Mouse (Mus musculus) ZHBTc4 (cell line): Measurements from ENCODE around the gene Slc9a3r2.

ENCODE experiments used
- DNase-seq: peaks from one replicate; pipeline ENCODE4 v3.0.0-alpha.2; 2011; ENCODE audit warnings: low read depth, low spot score

Slc9a3r2 gene

DNA sequence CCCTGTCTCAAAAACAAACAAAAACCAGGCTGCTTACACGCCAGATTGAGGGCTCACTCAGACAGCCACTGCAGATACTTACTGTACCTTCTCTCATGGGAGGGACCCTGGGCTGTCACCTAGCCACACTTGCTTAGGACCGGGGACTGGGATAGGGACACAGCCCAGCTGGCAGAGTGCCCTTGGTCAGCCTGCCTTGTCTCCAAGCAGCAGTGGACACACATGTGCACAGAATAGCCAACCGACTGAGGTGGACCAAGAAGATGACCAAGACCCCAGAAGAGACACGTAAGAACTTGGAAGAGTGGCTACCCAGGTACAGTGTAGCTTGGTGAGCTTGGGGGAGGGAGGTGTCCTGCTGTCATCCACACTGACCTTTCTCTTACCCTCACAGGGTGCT, 11.9 kb downstream of the Slc9a3r2 start:
- DNase-seq: no peak

DNA sequence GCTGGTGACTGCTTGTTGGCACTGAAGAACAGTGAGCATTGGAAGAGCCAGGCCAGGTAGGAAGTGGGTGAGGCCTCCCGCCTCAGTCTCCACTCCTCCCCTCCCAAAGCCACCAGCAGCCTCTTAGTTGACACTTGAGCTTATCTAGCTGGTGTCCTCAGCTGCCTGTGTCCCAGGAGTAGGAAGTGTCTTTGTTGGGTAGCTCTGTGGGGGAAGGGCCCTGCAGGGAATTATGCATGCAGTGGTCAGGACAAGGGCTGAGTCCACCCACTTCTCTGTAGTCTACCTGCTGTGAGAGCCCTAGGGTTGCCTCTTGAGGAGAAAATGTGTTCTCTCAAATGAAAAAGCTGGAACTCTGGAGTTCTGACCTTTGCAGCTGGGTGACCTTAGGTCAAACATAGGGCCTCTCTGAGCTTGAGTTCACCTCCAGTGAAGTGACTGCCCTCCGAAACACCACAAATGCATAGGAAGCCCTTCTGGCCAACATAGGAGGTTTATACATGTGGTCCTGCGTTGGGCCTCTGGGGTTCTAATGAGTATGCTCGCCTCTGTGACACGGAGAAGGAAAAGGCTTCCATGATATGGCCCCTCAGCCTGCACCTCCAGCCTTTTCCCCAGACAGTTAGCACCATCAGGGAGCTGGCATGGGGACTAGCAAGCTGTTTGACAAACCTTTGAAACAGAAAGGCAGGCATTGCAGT, 13.2 kb downstream of the Slc9a3r2 start:
- DNase-seq: peak; percentile 74

DNA sequence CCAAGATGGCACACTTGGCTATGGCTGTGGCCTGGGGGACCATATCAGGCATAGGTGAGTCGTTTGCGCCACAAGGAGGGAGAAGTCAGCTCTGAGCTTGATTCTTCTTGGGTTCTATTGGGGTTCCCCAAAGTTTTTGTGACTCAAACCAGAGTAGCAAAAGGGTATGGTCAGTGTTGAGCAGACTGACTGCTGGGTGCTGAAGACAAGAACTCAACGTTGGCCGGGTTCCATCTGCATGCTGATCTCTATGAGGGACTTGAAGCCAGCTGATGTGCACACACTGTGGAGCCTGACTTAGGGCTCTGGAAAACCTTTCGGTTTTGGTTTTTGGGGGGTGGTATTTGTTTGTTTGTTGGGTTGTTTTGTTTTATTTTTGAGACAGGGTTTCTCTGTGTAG, 14.4 kb downstream of the Slc9a3r2 start:
- DNase-seq: no peak

DNA sequence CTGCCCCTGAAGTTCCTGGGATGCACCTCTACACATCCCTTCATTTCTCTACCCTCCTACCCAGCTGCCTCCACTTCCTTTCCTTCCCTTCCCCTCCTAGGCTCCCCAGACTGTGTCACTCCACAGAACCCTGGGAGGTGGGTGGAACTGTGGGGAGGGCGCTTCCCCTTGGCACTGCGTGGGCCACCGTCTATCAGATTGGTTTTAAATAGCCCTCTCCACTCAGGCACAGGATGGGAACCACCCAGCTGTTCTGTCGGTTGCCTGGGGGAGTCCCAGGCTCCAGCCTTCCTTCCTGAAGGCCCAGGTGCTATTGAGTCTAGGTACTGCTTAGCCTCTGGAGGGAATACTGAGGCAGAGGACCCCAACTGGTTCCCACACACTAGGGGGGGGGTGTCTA, 15.1 kb downstream of the Slc9a3r2 start:
- DNase-seq: no peak

DNA sequence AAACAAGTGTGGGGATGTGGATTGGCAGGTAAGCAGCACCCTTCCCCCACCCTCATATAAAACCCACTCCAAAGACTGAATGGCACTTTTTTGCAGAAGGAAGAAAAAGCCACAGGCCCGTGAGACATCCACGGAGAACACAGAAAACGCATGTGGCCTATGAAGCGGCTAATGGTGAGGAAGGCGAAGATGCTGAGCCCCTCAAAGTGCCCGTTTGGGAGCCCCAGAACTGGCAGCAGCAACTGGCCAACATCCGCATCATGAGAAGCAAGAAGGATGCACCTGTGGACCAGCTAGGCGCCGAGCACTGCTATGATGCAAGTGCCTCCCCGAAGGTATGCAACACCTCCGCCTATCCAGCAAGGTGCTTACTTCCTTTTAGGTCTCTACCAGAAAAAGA, 16.3 kb downstream of the Slc9a3r2 start:
- no peak for DNase-seq

DNA sequence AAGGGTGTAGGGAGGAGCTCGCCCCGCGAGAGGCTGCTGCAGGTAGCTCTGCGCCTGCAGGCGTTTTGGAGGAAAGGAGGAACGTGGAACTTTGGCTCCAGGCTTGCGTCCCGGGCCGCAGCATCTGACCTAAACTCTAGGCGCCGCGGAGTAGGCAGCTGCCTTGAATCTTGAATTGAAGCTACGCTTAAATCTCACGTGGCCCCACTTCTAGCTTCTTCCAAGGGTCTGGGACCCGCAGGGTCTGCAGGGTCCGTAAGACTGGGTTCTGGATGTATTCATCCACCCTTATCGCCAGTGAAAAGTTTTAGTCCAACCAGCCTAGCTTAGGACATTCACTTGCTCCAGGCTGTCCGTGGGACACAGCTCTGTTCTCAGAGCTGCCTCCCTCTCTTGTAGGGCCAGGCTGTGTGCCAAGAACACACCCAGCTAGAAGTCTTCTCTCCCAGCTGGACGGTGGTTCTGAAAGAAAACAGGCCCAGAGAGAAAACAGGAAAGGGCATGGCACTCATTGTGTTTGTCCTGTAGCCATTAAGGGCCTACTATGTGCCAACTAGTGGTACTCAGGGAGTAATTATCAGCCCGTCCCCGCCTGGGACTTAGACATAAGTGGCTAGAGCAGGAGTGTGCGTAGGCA, 17.2 kb downstream of the Slc9a3r2 start:
- DNase-seq: peak; percentile 43

DNA sequence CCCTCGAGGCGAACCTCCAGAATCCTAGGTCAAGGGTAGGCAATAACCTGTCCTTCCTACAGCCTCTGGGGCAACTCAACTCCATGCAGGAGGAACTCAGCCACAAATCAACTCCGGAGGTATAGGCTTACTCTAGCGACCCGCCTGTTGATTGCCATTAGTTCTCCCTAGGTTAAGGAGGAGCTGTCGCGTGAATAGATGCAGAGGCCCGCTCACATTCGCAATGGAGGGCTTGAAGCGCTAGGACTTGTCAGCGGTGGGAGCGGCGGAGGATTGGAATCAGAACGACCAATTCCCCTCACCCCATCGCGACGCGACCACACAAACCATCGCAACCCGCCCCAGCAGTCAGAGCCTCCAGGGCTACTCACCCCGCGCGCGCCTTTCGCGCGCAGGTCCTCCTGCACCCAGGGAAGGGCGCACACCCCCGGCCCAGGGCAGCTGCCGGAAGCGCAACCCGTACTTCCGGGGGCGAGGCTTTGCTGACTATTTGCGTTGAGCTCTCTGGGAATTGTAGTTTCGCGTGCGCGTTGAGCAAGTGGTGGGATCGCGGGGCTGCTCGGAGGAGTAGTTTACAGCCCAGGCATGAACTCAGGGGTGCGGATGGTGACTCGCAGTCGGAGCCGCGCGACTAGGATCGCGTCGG, 17.8 kb downstream of the Slc9a3r2 start, which contains the start of the genes Tsc2 and Nthl1:
TSS of gene Tsc2 (minus strand) at position 464 of the 646 bp plus-strand sequence.
TSS of gene Nthl1 (plus strand) at position 514 of the 646 bp plus-strand sequence.
- DNase-seq: peak; percentile 96

DNA sequence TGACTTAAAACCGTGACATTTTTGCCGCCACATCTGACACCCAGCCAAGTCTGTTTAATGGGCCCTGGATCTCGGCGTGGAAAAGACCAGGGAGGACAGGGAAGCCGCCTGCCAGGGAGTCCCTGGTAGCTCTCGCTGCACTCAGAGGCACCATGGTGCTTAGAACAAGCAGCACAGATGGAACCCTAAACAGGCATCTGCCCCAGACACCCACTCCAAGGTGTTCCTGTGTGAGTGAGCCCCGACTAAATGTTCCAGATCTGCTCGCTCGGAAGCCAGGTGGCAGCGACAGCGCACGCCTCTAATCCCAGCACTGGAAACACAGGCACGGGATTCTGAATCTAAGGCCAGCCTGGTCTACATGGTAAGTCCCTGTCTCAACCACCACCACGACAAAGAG, 20.1 kb downstream of the Slc9a3r2 start:
- DNase-seq: no peak

DNA sequence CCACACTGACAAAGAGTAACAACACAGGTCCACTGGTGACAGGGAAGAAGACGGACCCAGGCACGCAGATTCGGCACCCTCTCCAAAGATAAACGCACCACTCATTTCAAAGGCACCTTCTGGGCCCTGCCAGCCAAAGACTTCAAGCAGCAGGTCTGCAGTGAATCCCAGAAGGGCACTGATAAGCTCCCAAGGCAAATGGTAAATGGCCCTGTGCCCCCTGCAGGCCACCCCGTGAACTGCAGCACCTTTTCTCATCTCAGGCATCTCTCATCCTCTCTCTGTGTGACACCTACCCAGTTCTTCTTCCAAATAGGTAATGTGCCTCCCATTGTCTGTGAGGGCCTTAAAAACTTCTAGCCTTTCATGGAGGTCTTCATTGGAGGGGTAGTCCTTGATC, 21.5 kb downstream of the Slc9a3r2 start:
- peak; percentile 85 for DNase-seq

DNA sequence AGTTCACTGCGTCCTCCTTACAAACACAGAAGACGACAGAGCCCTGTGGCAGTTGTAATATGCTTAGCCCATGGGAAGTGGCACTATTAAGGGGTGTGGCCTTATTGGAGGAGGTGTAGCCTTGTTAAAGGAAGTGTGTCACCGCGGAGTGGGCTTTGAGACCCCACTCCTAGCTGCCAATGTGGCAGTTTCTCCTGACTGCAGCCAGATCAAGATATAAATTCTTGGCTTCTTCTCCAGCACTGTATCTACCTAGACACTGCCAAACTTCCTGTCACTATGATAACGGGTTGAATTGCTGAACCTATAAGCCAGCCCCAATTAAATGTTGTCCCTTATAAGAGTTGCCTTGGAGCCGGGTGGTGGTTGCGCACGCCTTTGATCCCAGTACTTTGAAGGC, 24.7 kb downstream of the Slc9a3r2 start:
- no peak for DNase-seq

DNA sequence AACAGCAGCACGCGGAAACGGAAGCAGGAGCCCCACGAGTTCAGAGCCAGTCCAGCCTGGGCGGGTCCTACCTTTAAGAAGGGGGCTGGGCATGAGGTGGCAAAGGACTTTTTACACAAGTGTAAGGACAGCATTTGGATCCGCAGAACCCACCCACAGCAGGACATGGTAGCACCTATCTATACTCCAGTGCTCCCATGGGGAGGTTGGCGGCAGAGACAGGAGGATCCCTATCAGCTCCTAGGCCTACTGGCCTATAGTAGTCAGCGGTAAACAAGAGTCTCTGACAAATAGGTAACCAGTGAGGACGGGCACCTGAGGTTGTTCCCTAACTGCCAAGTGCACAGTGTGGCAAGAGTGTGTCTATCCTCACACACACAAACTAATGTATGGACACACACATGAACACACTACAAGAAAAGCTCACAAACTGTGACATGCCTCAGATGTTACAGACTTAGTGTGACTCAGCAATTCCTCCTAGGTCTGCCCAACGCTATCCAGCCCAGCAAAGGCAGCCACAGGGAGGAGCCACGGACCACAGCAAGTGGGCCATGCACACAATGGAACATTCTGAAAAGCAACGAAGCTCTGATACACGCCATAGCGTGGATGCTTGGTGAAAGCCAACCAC, 32.4 kb downstream of the Slc9a3r2 start:
- DNase-seq: peak; percentile 68

DNA sequence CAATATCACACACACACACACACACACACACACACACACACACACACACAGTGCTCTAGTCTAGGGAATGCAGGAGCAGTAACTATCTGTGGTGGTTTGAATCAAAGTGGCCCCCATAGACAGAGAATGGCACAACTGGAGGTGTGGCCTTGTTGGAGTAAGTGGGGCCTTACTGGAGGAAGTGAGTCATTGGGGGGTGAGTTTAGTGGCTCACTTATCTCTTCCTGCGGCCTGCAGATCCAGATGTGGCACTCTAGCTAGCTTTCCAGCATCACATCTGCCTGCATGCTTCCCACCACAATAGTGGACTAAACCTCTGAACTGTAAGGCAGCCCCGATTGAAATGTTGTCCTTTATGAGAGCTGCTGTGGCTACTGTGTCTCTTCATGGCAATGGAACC, 39.4 kb downstream of the Slc9a3r2 start:
- no peak for DNase-seq

DNA sequence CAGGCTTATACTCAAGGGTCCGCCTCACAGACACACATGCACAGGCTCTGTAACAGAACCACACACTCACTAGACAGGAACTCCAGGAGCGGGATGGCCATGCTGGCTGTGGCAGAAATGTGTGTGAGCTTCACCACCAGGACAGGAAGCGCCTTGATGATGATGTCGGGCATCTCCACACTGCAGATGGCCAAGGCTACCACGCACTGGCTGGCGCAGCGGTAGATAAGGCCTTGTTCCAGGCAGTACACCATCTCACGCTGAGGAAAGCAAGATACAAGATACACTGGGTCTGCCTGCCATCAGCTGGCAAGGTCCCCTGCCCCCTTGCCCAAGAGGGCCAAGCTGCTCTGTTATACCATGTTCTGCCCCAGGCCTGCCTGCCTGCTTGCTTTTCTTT, 41.3 kb downstream of the Slc9a3r2 start:
- DNase-seq: no peak

DNA sequence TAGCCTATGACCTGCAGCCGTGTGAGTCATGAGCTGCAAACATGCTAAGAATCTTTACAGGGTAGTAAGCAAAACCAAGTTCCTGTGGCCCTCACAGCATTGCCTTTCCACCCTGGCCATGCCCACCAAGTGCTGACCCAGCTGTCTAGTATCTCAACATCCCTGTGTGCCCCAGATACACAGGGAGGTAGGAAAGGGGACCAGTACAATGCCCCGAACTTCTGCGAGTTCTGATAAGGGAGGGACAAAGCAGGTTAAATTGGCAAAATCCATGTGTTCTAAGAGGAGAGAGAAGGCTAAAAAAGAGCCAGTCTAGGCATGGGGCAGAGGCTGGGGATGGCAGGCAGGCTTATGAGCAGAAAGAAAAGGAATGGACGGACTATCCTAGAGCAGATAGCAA, 41.8 kb downstream of the Slc9a3r2 start:
- no peak for DNase-seq

DNA sequence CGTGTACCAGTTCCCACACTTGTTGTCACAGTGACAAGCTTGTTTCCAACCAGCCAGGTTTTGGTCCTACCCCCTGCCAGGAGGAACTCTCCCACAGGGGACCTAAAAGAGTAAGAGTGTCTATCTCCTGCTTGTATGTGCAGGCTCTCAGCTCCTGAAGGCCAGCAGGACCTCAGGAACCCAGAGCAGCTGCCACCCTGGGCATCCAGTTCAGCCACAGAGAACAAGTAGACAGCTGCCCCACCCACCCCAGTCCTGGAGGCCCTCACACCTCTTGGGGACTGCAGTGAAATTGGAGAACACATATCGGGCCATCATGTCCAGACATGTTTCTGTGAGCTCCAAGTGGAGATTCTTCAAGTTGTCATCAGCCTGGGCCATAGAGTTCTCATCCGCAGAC, 45.6 kb downstream of the Slc9a3r2 start:
- peak; percentile 48 for DNase-seq

DNA sequence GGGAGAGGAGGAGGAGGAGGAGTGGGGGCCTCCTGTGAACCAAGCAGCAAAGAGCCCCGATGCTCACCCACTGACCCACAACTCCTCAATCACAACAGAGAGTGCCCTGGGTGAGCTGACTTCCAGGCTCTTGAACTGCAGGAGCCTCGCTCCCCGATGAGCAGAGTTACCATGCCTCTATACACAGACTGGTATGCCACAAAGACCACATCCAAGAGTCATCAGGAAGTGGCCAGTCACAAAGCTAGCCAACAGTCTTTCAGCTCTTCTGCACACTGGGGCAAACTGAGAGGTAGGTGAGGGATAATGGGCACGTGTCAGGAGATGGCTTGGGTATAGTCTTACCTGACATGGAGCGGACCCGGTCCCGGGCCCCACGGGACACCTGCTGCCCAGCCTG, 46.2 kb downstream of the Slc9a3r2 start:
- DNase-seq: no peak

DNA sequence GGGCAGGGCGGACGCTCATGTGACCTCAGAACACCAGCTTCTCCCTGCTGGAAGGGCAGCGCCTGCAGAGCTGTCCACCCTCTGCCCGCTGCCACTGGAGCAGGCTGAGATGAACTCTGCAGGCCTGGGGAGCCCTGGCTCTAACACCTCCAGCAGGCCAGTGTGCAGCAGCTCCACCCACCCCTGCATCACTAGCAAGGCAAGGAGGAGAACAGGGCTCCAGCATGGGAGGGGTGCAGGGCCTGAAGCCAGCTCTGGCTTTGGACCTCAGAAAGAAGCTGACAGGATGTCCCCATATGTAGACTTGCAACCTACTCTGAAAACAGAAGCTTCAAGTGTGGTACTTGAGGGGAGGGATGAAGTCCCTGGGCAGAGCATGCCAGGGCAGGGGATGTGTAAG, 49.6 kb downstream of the Slc9a3r2 start:
- DNase-seq: no peak

DNA sequence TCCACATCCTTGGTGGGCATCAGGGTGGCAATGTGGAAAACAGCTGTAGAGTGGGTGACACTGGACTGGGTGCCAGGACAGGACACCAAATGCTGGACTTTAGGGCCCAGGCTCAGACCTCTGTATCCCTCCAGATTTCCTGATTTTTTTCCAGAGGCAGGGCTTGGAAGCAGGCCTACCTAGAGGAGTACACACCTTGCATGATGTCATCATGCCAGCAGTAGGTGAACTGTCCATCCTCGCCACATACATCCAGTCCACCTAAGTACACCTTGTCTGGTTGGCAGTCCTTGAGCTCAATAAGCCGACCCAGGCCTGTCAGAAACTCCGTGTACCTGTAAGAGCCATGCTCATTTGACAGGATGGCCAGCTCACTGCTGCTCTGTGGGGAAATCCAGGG, 52.1 kb downstream of the Slc9a3r2 start:
- no peak for DNase-seq

DNA sequence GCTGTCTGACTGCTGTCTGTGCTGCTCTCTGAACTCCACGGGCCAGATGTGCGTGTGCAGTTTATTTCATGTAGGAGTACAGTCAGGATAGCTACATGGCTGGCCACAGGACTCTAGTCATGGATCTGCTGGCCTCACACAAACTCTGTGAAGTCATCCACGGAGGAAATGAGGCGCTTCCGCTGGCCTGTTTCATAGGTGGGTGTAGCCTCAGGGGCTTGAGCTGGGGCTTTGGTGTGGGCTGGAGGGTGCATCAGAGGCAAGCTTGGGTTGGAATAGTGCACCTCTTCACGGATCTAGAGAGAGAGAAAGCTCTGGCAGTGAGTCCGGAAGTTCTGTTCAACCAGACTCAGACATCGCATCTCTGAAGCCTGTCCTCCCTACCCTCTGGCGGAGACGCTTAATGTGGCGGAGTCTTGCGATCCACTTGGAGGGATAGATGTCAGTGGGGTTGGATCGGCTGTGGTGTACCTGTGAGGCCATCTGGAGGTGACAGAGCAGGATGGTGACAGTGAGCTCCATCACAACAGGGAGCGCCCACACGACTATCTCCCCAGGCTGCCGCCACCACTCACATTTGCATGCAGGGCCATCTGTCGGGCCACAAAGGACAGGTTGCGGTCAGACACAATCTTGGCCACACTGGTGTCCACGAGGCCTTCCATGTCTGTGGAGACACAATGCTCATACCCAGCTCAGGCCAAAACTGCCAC, 53.5 kb downstream of the Slc9a3r2 start:
- DNase-seq: no peak

DNA sequence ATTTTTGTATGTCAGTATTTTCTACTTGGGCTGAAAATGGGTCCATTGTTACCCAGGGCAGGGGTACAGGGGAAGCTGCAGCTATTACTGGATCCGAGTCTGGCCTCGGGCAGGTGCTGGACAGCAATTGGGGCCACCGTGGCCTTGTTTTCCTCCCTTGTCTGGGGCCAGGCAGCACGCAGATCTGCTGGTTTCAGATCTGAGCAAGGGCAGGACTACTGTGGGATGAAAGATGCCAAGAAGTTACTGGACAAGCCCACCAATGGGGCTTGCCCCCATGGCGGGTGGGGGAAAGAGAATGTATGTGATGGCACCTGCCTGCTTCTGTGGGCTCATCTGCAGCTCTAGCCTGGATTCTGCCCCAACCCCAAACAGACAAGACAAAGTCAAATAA, 54.1 kb downstream of the Slc9a3r2 start:
- DNase-seq: no peak

DNA sequence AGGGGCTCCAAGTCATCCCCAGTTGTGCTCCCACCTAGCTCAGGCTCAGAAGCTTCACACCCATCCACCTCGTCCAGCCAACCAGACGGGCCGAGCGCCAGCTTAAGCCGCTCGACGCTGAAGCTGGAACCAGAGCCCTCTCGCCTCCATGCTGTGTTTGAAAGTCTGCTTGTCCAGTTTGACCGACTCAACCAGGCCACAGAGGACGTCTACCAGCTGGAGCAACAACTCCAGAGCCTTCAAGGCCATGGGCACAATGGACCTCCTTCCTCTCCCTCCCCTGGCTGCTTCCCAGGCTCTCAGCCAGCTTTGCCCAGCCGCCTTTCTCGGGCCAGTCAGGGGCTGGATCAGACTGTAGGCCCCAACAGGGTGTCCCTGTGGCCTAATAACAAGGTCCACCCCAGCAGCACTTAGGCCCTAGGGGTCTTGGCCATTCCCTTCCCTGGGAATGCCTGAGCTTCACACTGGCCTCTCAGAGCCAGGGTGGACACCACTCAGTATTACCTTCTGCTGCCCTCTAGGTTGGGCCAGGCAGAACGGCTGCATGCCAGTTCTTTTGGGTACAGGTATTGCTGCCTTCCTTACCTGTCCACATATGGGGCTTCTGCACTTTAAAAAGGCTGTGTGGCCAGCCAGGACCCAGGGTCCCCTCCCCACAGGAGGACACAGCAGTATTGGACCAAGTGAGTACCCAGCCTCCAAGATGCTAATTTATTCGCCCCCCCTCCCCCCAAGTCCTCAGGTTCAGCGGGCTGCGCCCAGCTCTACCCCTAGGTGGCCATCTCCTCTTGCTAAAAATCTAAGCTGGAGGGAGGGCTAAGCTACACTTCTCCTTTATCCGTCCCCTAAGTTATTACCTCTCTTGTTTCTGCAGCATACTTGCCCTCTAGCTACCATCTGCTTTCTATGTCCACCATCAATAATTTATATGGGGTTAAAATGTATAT, 54.7 kb downstream of the Slc9a3r2 start:
- DNase-seq: peak; percentile 36
